In the genomic region with DNA sequence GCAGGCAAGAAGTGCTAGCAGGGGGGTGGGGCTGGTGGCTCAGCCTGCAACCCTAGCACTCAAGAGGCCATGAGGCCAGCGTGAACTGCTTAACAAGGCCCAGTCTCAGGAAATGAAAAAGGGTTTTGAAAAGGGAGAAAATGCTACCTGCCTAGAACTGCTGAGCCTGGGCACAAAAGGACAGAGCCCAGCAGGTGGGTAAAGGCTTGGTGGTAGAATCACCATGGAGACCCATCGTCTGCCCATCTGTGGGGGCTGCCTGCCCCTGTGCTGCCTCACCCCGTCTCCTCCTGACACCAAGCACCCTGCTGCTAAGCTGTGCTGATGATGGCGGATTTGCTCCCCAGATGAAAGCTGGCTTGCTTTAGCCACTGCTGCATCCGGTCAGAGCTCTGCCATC, we compare ENCODE assay signal across 18 mouse cellular contexts. TPM values are rescaled to one million over a fixed set of nuclear protein-coding genes. Genes with fewer than 3 reads are reported as not detected.
A peak's percentile ranks its signal among the peaks of the same experiment; 100 is the strongest.
DNase-seq lines count a peak whose midpoint lies in the region; ATAC-seq lines count a peak whose summit lies in the region.
"Had no signal": no experiment of that assay in that cellular context is flagged by ENCODE, and none has a peak within 500 bp of the region (broad histone marks: within the 10 kb centered on the region; RNA-seq: fewer than 3 reads in every experiment).

No protein-coding gene starts in this region.

- peak; percentile 51 to 57 for DNase-seq in cerebellum, postnatal 10 days
- no peak for DNase-seq in cerebellum, adult 18-20 months
- DNase-seq in layer of hippocampus, postnatal 14 days (ENCODE audit: low spot score in 2 of 2), result no peak
- DNase-seq in ovary, adult 18-20 months (ENCODE audit: low spot score), result no peak
- DNase-seq in T-cell, adult 2 months (ENCODE audit: low spot score), result no peak
- DNase-seq: cerebellum, adult 11 months; gastrocnemius, postnatal 25 days; kidney, adult 2 months; liver; lung, adult 18-20 months; lung, postnatal 36 days; thymus, adult 2 months had no signal

- H3K4me3 ChIP-seq in neural tube, embryonic 13.5 days, result no peak overlapping the region
- H3K4me3 ChIP-seq in neural tube, embryonic 15.5 days (replicated peaks), result no peak overlapping the region
- no peak overlapping the region for H3K4me3 ChIP-seq in limb, embryonic 13.5 days
- H3K4me3 ChIP-seq: embryonic facial prominence, embryonic 13.5 days; hindbrain, embryonic 15.5 days; neural tube, embryonic 12.5 days had no signal

- no peaks in the 10 kb centered on the region for H3K9me3 ChIP-seq in neural tube, embryonic 13.5 days
- no peaks in the 10 kb centered on the region for H3K9me3 ChIP-seq in neural tube, embryonic 15.5 days (replicated peaks)
- H3K9me3 ChIP-seq in limb, embryonic 13.5 days, result no peaks in the 10 kb centered on the region
- H3K9me3 ChIP-seq: embryonic facial prominence, embryonic 13.5 days; hindbrain, embryonic 15.5 days; neural tube, embryonic 12.5 days had no signal

- H3K4me2 ChIP-seq in neural tube, embryonic 13.5 days, result no peak overlapping the region
- H3K4me2 ChIP-seq in neural tube, embryonic 15.5 days, result no peak overlapping the region
- H3K4me2 ChIP-seq in limb, embryonic 13.5 days (replicated peaks), result no peak overlapping the region
- H3K4me2 ChIP-seq: embryonic facial prominence, embryonic 13.5 days; hindbrain, embryonic 15.5 days; neural tube, embryonic 12.5 days had no signal

- H3K27me3 ChIP-seq in neural tube, embryonic 13.5 days, result no peaks in the 10 kb centered on the region
- no peaks in the 10 kb centered on the region for H3K27me3 ChIP-seq in neural tube, embryonic 15.5 days (replicated peaks)
- H3K27me3 ChIP-seq in limb, embryonic 13.5 days, result no peaks in the 10 kb centered on the region
- H3K27me3 ChIP-seq: embryonic facial prominence, embryonic 13.5 days; hindbrain, embryonic 15.5 days; neural tube, embryonic 12.5 days had no signal

- H3K27ac ChIP-seq in neural tube, embryonic 13.5 days (replicated peaks), result 0 out of 2 replicates have a peak overlapping the region, but pooled peaks have one; percentile 6
- H3K27ac ChIP-seq in neural tube, embryonic 15.5 days (replicated peaks), result no peak overlapping the region
- H3K27ac ChIP-seq in limb, embryonic 13.5 days, result no peak overlapping the region
- H3K27ac ChIP-seq: embryonic facial prominence, embryonic 13.5 days; hindbrain, embryonic 15.5 days; neural tube, embryonic 12.5 days had no signal

- ATAC-seq in neural tube, embryonic 13.5 days (ENCODE audit: low read depth), result no peak
- ATAC-seq in neural tube, embryonic 15.5 days (ENCODE audit: low FRiP score), result no peak
- no peak for ATAC-seq in limb, embryonic 13.5 days (ENCODE audit: low FRiP score, low read depth)

- H3K4me1 ChIP-seq in neural tube, embryonic 13.5 days (replicated peaks), result peaks cover 39% of the 10 kb centered on the region
- H3K4me1 ChIP-seq in neural tube, embryonic 15.5 days, result peaks cover 18% of the 10 kb centered on the region
- peaks cover 40% of the 10 kb centered on the region for H3K4me1 ChIP-seq in limb, embryonic 13.5 days

- H3K36me3 ChIP-seq in neural tube, embryonic 13.5 days, result no peaks in the 10 kb centered on the region
- H3K36me3 ChIP-seq in neural tube, embryonic 15.5 days, result no peaks in the 10 kb centered on the region
- H3K36me3 ChIP-seq in limb, embryonic 13.5 days, result no peaks in the 10 kb centered on the region
- H3K36me3 ChIP-seq: embryonic facial prominence, embryonic 13.5 days; hindbrain, embryonic 15.5 days; neural tube, embryonic 12.5 days had no signal

- no peak overlapping the region for H3K9ac ChIP-seq in neural tube, embryonic 13.5 days
- no peak overlapping the region for H3K9ac ChIP-seq in neural tube, embryonic 15.5 days (replicated peaks)
- 0 out of 2 replicates have a peak overlapping the region, but pooled peaks have one; percentile 31 for H3K9ac ChIP-seq in limb, embryonic 13.5 days
- H3K9ac ChIP-seq: embryonic facial prominence, embryonic 13.5 days; hindbrain, embryonic 15.5 days; neural tube, embryonic 12.5 days had no signal

- 25% methylated on average over 5 of the region's 5 CpGs for WGBS in neural tube, embryonic 13.5 days
- WGBS in neural tube, embryonic 15.5 days, result 18% methylated on average over 5 of the region's 5 CpGs
- 32% methylated on average over 5 of the region's 5 CpGs for WGBS in limb, embryonic 13.5 days

RNA-seq across cellular contexts. Expression of a gene that starts 9.4 kb away (rescaled TPM):
- polyA plus RNA-seq in neural tube, embryonic 13.5 days (2015; fragmentation: Nextera tagmentation; extraction: Ambion mirVana), result not detected in 2 replicates
- 0.23 and 0.91 TPM in 2 replicates for polyA plus RNA-seq in neural tube, embryonic 15.5 days (2015; fragmentation: Nextera tagmentation; extraction: Ambion mirVana)
- polyA plus RNA-seq in limb, embryonic 13.5 days (2015; fragmentation: Nextera tagmentation; extraction: Ambion mirVana), result 0.19 and 0.26 TPM in 2 replicates
- not detected for total RNA-seq in layer of hippocampus, postnatal 14 days (2021)

RNA-seq across cellular contexts. Expression of a gene that starts 42.1 kb away (rescaled TPM):
- 37.0 and 46.0 TPM in 2 replicates for polyA plus RNA-seq in neural tube, embryonic 13.5 days (2015; fragmentation: Nextera tagmentation; extraction: Ambion mirVana)
- polyA plus RNA-seq in neural tube, embryonic 15.5 days (2015; fragmentation: Nextera tagmentation; extraction: Ambion mirVana), result 37.3 and 37.5 TPM in 2 replicates
- polyA plus RNA-seq in limb, embryonic 13.5 days (2015; fragmentation: Nextera tagmentation; extraction: Ambion mirVana), result 39.9 and 44.8 TPM in 2 replicates
- 10 to 100 TPM; 32.4 to 34.6 TPM for total RNA-seq in layer of hippocampus, postnatal 14 days (2021)

RNA-seq across cellular contexts. Expression of a gene that starts 46.6 kb away (rescaled TPM):
- 9.4 and 9.9 TPM in 2 replicates for polyA plus RNA-seq in neural tube, embryonic 13.5 days (2015; fragmentation: Nextera tagmentation; extraction: Ambion mirVana)
- 11.0 TPM in 2 replicates for polyA plus RNA-seq in neural tube, embryonic 15.5 days (2015; fragmentation: Nextera tagmentation; extraction: Ambion mirVana)
- 11.3 and 11.5 TPM in 2 replicates for polyA plus RNA-seq in limb, embryonic 13.5 days (2015; fragmentation: Nextera tagmentation; extraction: Ambion mirVana)
- 10 to 100 TPM; 88.6 to 96.3 TPM for total RNA-seq in layer of hippocampus, postnatal 14 days (2021)

Comparison
In these comparisons a context has a peak if more than half of its experiments do, and no peak if none do; other contexts are left out.
1. DNase-seq: peak in cerebellum, postnatal 10 days (2 of 2); none in cerebellum, adult 18-20 months (0 of 2), layer of hippocampus, postnatal 14 days (0 of 2), ovary, adult 18-20 months (single experiment) and T-cell, adult 2 months (single experiment).